Mouse (Mus musculus) liver, embryonic 15.5 days (tissue): Measurements from ENCODE around the gene Olfr672. TPM values are rescaled to one million over a fixed set of nuclear protein-coding genes. Genes with fewer than 3 reads are reported as not detected.
"Not testable (repeated sequence)": the region's sequence is repeated elsewhere in the genome, so short reads cannot be mapped to it uniquely, and the experiment has no call there.

Source experiments
- ATAC-seq: fragments of 200-750 bp; cut with Nextera tagmentation; 2 replicates; pipeline ENCODE4 v1.8.0; 2017; ENCODE audit warnings: moderate number of reproducible peaks, mild to moderate bottlenecking, moderate library complexity; ENCODE audit not compliant: insufficient read depth
- H3K27ac ChIP-seq: fragments of 300-500 bp; sonication (generic); replicated peaks from 2 replicates; pipeline ENCODE4 v1.5.1; 2015; ENCODE audit warnings: mild to moderate bottlenecking, inconsistent platforms
- H3K27me3 ChIP-seq: fragments of 300-500 bp; sonication (generic); 2 replicates; pipeline ENCODE4 v1.6.1; 2015; ENCODE audit warnings: mild to moderate bottlenecking, inconsistent platforms
- H3K36me3 ChIP-seq: fragments of 300-500 bp; sonication (generic); replicated peaks from 2 replicates; pipeline ENCODE4 v1.6.1; 2015; ENCODE audit warnings: moderate library complexity, mild to moderate bottlenecking, inconsistent platforms
- H3K4me1 ChIP-seq: fragments of 300-500 bp; sonication (generic); replicated peaks from 2 replicates; pipeline ENCODE4 v1.6.1; 2015; ENCODE audit warnings: inconsistent platforms
- H3K4me2 ChIP-seq: fragments of 300-500 bp; sonication (generic); 2 replicates; pipeline ENCODE4 v1.6.1; 2015; ENCODE audit warnings: moderate library complexity, mild to moderate bottlenecking, inconsistent platforms
- H3K4me3 ChIP-seq: fragments of 300-500 bp; sonication (generic); replicated peaks from 2 replicates; pipeline ENCODE4 v1.5.1; 2015; ENCODE audit warnings: mild to moderate bottlenecking, inconsistent platforms
- H3K9ac ChIP-seq: fragments of 300-500 bp; sonication (generic); 2 replicates; pipeline ENCODE4 v1.6.1; 2015; ENCODE audit warnings: moderate library complexity, mild to moderate bottlenecking, inconsistent platforms
- H3K9me3 ChIP-seq: fragments of 300-500 bp; sonication (generic); replicated peaks from 2 replicates; pipeline ENCODE4 v1.6.1; 2016; ENCODE audit warnings: inconsistent platforms
- WGBS: fragments of 180-500 bp; shearing (Covaris S2); methylation state at CpG from one replicate; pipeline ENCODE4 v1.1.7; 2015; ENCODE audit warnings: mixed read lengths; ENCODE audit not compliant: insufficient replicate concordance; 5-methylcytosine and 5-hydroxymethylcytosine counted together
- polyA plus RNA-seq: library from polyadenylated mRNA; unstranded; fragments of >200 nt; fragmentation: Nextera tagmentation; extraction: Ambion mirVana; gene quantifications from 2 replicates; pipeline ENCODE4 v1.2.1, GENCODE M21; 2015

Olfr672 gene
- polyA plus RNA-seq, result not detected in 2 replicates

GRCm38 (mm10) chr7:105001929-105002328 is at the start of gene Olfr672:
TSS of gene Olfr672 (minus strand) at chr7:105002029.
- H3K4me1 ChIP-seq, result no peaks in the 10 kb centered on the region
- H3K27me3 ChIP-seq, result no peaks in the 10 kb centered on the region
- H3K36me3 ChIP-seq, result no peaks in the 10 kb centered on the region
- no peak for ATAC-seq
- no peak within 1 kb of the TSS for H3K4me2 ChIP-seq
- no peak within 1 kb of the TSS for H3K27ac ChIP-seq
- no peak within 1 kb of the TSS for H3K4me3 ChIP-seq
- no peaks in the 10 kb centered on the region for H3K9me3 ChIP-seq
- H3K9ac ChIP-seq, result no peak within 1 kb of the TSS

GRCm38 (mm10) chr7:105033836-105034235 is 32.0 kb upstream of the Olfr672 start:
- H3K4me3 ChIP-seq, H3K4me2 ChIP-seq, H3K36me3 ChIP-seq, H3K9ac ChIP-seq, H3K4me1 ChIP-seq, ATAC-seq, H3K27me3 ChIP-seq, H3K27ac ChIP-seq, H3K9me3 ChIP-seq: not testable (repeated sequence)
- WGBS, result 34% methylated on average over 5 of the region's 5 CpGs

- no peak within 1 kb of the TSS for H3K4me2 ChIP-seq
- no peak within 1 kb of the TSS for H3K27ac ChIP-seq
- no peaks in the 10 kb centered on the region for H3K36me3 ChIP-seq
- no peak within 1 kb of the TSS for H3K9ac ChIP-seq
- no peaks in the 10 kb centered on the region for H3K27me3 ChIP-seq
- no peaks in the 10 kb centered on the region for H3K9me3 ChIP-seq
- no peaks in the 10 kb centered on the region for H3K4me1 ChIP-seq
- ATAC-seq, result no peak
- H3K4me3 ChIP-seq, result no peak within 1 kb of the TSS
These were observed 30.6 kb upstream of the Olfr672 start, which contains the start of gene Olfr676 for GRCm38 (mm10) chr7:105032398-105032797. TSS of gene Olfr676 (plus strand) at chr7:105032698.

- H3K4me2 ChIP-seq, result no peak within 1 kb of the TSS
- no peak for ATAC-seq
- no peaks in the 10 kb centered on the region for H3K4me1 ChIP-seq
- H3K27me3 ChIP-seq, result no peaks in the 10 kb centered on the region
- H3K36me3 ChIP-seq, result no peaks in the 10 kb centered on the region
- WGBS, result 51% methylated on average over 1 of the region's 1 CpGs
- H3K9me3 ChIP-seq, result no peaks in the 10 kb centered on the region
- no peak within 1 kb of the TSS for H3K9ac ChIP-seq
- H3K27ac ChIP-seq, result no peak within 1 kb of the TSS
- no peak within 1 kb of the TSS for H3K4me3 ChIP-seq
These were observed 26.5 kb upstream of the Olfr672 start, which contains the start of gene Olfr675 for GRCm38 (mm10) chr7:105028360-105028759. TSS of gene Olfr675 (minus strand) at chr7:105028460.

GRCm38 (mm10) chr7:105022530-105022929 is 20.7 kb upstream of the Olfr672 start:
- 53% methylated on average over 1 of the region's 1 CpGs for WGBS
- Histone ChIP-seq H3K9ac (no peak overlapping the region), H3K9me3 (no peaks in the 10 kb centered on the region), H3K4me3 (no peak overlapping the region), H3K27me3 (no peaks in the 10 kb centered on the region), H3K36me3 (no peaks in the 10 kb centered on the region), H3K27ac (no peak overlapping the region), H3K4me1 (no peaks in the 10 kb centered on the region), H3K4me2 (no peak overlapping the region)
- no peak for ATAC-seq

- Histone ChIP-seq H3K27ac (no peak within 1 kb of the TSS), H3K4me1 (no peaks in the 10 kb centered on the region), H3K4me2 (no peak within 1 kb of the TSS), H3K27me3 (no peaks in the 10 kb centered on the region), H3K4me3 (no peak within 1 kb of the TSS), H3K9ac (no peak within 1 kb of the TSS), H3K9me3 (no peaks in the 10 kb centered on the region), H3K36me3 (no peaks in the 10 kb centered on the region)
- WGBS, result 53% methylated on average over 1 of the region's 1 CpGs
- ATAC-seq, result no peak
These were observed 22.8 kb downstream of the Olfr672 start, which contains the start of gene Olfr671 for GRCm38 (mm10) chr7:104979026-104979425. TSS of gene Olfr671 (minus strand) at chr7:104979126.

GRCm38 (mm10) chr7:104972507-104972906 is 29.3 kb downstream of the Olfr672 start:
- H3K9ac ChIP-seq, H3K27ac ChIP-seq, H3K36me3 ChIP-seq, H3K4me2 ChIP-seq, H3K4me3 ChIP-seq, ATAC-seq, H3K27me3 ChIP-seq, H3K9me3 ChIP-seq, H3K4me1 ChIP-seq: not testable (repeated sequence)
- 44% methylated on average over 2 of the region's 2 CpGs for WGBS

GRCm38 (mm10) chr7:104962520-104962919 is 39.3 kb downstream of the Olfr672 start, which contains the start of gene Olfr670:
TSS of gene Olfr670 (minus strand) at chr7:104962620.
- 19% methylated on average over 1 of the region's 1 CpGs for WGBS
- Histone ChIP-seq H3K9me3 (no peaks in the 10 kb centered on the region), H3K27ac (no peak within 1 kb of the TSS), H3K4me3 (no peak within 1 kb of the TSS), H3K9ac (no peak within 1 kb of the TSS), H3K4me2 (no peak within 1 kb of the TSS), H3K27me3 (no peaks in the 10 kb centered on the region), H3K4me1 (no peaks in the 10 kb centered on the region), H3K36me3 (no peaks in the 10 kb centered on the region)
- no peak for ATAC-seq

- not testable (repeated sequence) for H3K4me3 ChIP-seq, H3K9me3 ChIP-seq, H3K36me3 ChIP-seq, H3K9ac ChIP-seq, H3K27me3 ChIP-seq, H3K4me1 ChIP-seq, H3K4me2 ChIP-seq, H3K27ac ChIP-seq, ATAC-seq
- WGBS, result 77% methylated on average over 16 of the region's 16 CpGs
These were observed 51.6 kb downstream of the Olfr672 start for GRCm38 (mm10) chr7:104950234-104950633.

Other genes starting within 250 kb of the Olfr672 start
- not detected in 2 replicates for gene Usp17le, start 224.6 kb downstream of the Olfr672 start, polyA plus RNA-seq
- gene Usp17lb, start 159.4 kb downstream of the Olfr672 start, polyA plus RNA-seq, result not detected in 2 replicates
- gene Usp17la, start 145.0 kb downstream of the Olfr672 start, polyA plus RNA-seq, result not detected in 2 replicates
- not detected in 2 replicates for gene Olfr665, start 124.0 kb downstream of the Olfr672 start, polyA plus RNA-seq
- not detected in 2 replicates for gene Olfr666, start 106.1 kb downstream of the Olfr672 start, polyA plus RNA-seq
- gene Olfr667, start 80.5 kb downstream of the Olfr672 start, polyA plus RNA-seq, result not detected in 2 replicates
- not detected in 2 replicates for gene Olfr668, start 74.0 kb downstream of the Olfr672 start, polyA plus RNA-seq
- gene Olfr669, start 67.8 kb downstream of the Olfr672 start, polyA plus RNA-seq, result not detected in 2 replicates
- not detected in 2 replicates for gene Olfr670, start 39.4 kb downstream of the Olfr672 start, polyA plus RNA-seq
- not detected in 2 replicates for gene Olfr671, start 22.9 kb downstream of the Olfr672 start, polyA plus RNA-seq
- gene Olfr675, start 26.4 kb upstream of the Olfr672 start, polyA plus RNA-seq, result not detected in 2 replicates
- gene Olfr676, start 30.7 kb upstream of the Olfr672 start, polyA plus RNA-seq, result not detected in 2 replicates
- gene Olfr677, start 49.3 kb upstream of the Olfr672 start, polyA plus RNA-seq, result not detected in 2 replicates
- gene Olfr678, start 62.4 kb upstream of the Olfr672 start, polyA plus RNA-seq, result not detected in 2 replicates
- not detected in 2 replicates for gene Olfr679, start 79.2 kb upstream of the Olfr672 start, polyA plus RNA-seq
- gene Olfr680-ps1, start 90.8 kb upstream of the Olfr672 start, polyA plus RNA-seq, result not detected in 2 replicates
- not detected in 2 replicates for gene Olfr681, start 114.8 kb upstream of the Olfr672 start, polyA plus RNA-seq
- not detected in 2 replicates for gene Olfr683, start 145.0 kb upstream of the Olfr672 start, polyA plus RNA-seq
- not detected in 2 replicates for gene Olfr684, start 161.6 kb upstream of the Olfr672 start, polyA plus RNA-seq
- not detected in 2 replicates for gene Olfr685, start 184.0 kb upstream of the Olfr672 start, polyA plus RNA-seq
- not detected in 2 replicates for gene Olfr686, start 205.5 kb upstream of the Olfr672 start, polyA plus RNA-seq